Mouse (Mus musculus): ENCODE results near the gene Stac. TPM values are rescaled to one million over a fixed set of nuclear protein-coding genes. Genes with fewer than 3 reads are reported as not detected.

Stac gene
- polyA plus RNA-seq, 1 experiment: 0.67 TPM

DNA sequence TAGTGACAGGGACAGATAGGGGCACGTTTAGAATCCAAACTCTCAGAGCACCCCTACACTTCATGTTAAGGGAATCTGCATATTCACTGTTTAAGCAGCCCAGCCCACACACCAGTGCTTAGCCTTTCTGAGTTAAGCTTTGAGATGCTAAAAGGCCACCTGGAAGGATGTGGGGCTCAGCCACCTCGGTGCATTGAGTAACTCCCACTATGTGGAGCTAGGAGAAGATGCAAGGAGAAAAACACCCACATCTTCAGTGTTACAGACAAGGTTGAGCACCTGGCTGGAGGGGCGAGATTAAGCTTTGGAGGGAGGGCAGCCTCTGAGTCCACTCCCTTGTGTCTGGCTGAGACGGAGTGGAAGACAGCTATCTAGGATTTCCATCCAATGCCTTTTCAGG, 114.3 kb downstream of the Stac start:
- TF ChIP-seq E2F4 (IDR thresholded peaks at IDR 0.05; ENCODE audit: insufficient read depth) (no peak), SRF (IDR thresholded peaks at IDR 0.05; ENCODE audit: control insufficient read depth, insufficient read length, low read depth) (no peak), TCF3 (IDR thresholded peaks at IDR 0.05; ENCODE audit: insufficient read length, low read depth) (no peak), MAX (IDR thresholded peaks at IDR 0.05; ENCODE audit: low read depth) (no peak)
- no peak overlapping the region for H3K4me2 ChIP-seq (ENCODE audit: low read depth)
- H3K4me3 ChIP-seq: no peak overlapping the region
- no peaks in the 10 kb centered on the region for H3K36me3 ChIP-seq (ENCODE audit: control insufficient read depth, insufficient read depth)
- H3K27me3 ChIP-seq (ENCODE audit: control insufficient read depth, insufficient read depth, insufficient read length): no peaks in the 10 kb centered on the region
- no peak overlapping the region for H3ac ChIP-seq (ENCODE audit: control insufficient read depth, insufficient read length)
- no peaks in the 10 kb centered on the region for H3K79me2 ChIP-seq (ENCODE audit: control insufficient read depth, insufficient read depth)

DNA sequence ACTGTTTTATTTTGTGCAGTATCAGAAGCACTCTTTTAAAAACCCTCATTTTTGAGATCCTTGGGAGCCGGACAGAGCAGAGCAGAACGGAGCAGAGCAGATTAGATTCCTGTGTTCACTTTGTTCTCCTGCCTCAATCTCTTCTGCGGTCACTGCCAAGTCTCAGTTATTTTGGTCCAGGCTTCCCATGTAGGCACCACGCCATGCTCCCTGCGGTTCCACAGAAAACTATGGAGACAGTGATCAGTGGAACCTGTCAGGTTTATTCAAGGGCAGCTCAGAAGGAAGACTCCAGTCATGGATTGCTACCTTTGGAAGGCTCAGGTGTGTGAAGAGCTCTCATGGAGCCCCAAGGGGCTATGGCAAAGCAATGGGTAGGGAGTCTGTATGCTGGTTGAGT, 116.3 kb downstream of the Stac start:
- Histone ChIP-seq H3K36me3 (ENCODE audit: control insufficient read depth, insufficient read depth) (no peaks in the 10 kb centered on the region), H3K27me3 (ENCODE audit: control insufficient read depth, insufficient read depth, insufficient read length) (no peaks in the 10 kb centered on the region), H3K4me2 (ENCODE audit: low read depth) (no peak overlapping the region), H3K4me3 (no peak overlapping the region), H3ac (ENCODE audit: control insufficient read depth, insufficient read length) (no peak overlapping the region), H3K79me2 (ENCODE audit: control insufficient read depth, insufficient read depth) (no peaks in the 10 kb centered on the region)
- TF ChIP-seq USF1 (IDR thresholded peaks at IDR 0.05; ENCODE audit: low read depth) (no peak), E2F4 (IDR thresholded peaks at IDR 0.05; ENCODE audit: insufficient read depth) (no peak), CEBPB (IDR thresholded peaks at IDR 0.05; ENCODE audit: insufficient read depth, poor library complexity, severe bottlenecking) (no peak), TCF12 (IDR thresholded peaks at IDR 0.05; ENCODE audit: insufficient read depth, poor library complexity, severe bottlenecking) (no peak), SRF (IDR thresholded peaks at IDR 0.05; ENCODE audit: control insufficient read depth, insufficient read length, low read depth) (no peak), POLR2AphosphoS2 (IDR thresholded peaks at IDR 0.05; ENCODE audit: insufficient read length, low read depth) (no peak), TCF3 (IDR thresholded peaks at IDR 0.05; ENCODE audit: insufficient read length, low read depth) (no peak), MYOG (IDR thresholded peaks at IDR 0.05; ENCODE audit: control insufficient read depth in 1 of 3, insufficient read depth in 1 of 3, insufficient read length in 2 of 3, low read depth in 2 of 3) (no peak), MYOD1 (IDR thresholded peaks at IDR 0.05; ENCODE audit: control insufficient read depth in 1 of 3, insufficient read length in 2 of 3, low read depth in 2 of 3) (no peak), MAX (IDR thresholded peaks at IDR 0.05; ENCODE audit: low read depth) (no peak), POLR2A (IDR thresholded peaks at IDR 0.05; ENCODE audit: insufficient read length, low read depth) (no peak), REST (IDR thresholded peaks at IDR 0.05; ENCODE audit: insufficient read depth, insufficient read length) (no peak)

DNA sequence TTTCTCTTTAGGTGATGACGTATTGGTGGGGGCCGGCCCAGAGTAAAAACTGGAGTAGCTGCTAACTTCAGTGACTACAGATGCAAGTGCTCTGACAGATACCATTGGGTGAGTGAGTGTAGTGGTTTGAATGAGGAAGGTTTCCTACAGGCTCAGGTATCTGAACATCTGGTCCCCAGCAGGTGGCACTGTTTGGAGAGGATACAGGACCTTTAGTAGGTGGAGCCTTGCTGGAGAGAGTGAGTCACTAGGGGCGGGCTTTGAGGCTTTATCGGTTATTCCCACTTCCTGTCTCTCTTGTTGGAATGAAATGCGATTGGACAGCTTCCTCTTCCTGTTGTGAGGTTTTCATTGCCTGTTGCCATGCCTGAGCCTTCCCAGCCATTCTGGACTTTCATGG, 118.5 kb downstream of the Stac start:
- Histone ChIP-seq H3K36me3 (ENCODE audit: control insufficient read depth, insufficient read depth) (no peaks in the 10 kb centered on the region), H3K79me2 (ENCODE audit: control insufficient read depth, insufficient read depth) (no peaks in the 10 kb centered on the region), H3ac (ENCODE audit: control insufficient read depth, insufficient read length) (no peak overlapping the region), H3K4me2 (ENCODE audit: low read depth) (no peak overlapping the region), H3K4me3 (no peak overlapping the region), H3K27me3 (ENCODE audit: control insufficient read depth, insufficient read depth, insufficient read length) (no peaks in the 10 kb centered on the region)
- TF ChIP-seq MYOG (IDR thresholded peaks at IDR 0.05; ENCODE audit: control insufficient read depth in 1 of 3, insufficient read depth in 1 of 3, insufficient read length in 2 of 3, low read depth in 2 of 3) (no peak), REST (IDR thresholded peaks at IDR 0.05; ENCODE audit: insufficient read depth, insufficient read length) (no peak), TCF12 (IDR thresholded peaks at IDR 0.05; ENCODE audit: insufficient read depth, poor library complexity, severe bottlenecking) (no peak), CEBPB (IDR thresholded peaks at IDR 0.05; ENCODE audit: insufficient read depth, poor library complexity, severe bottlenecking) (no peak), POLR2A (IDR thresholded peaks at IDR 0.05; ENCODE audit: insufficient read length, low read depth) (no peak), MYOD1 (IDR thresholded peaks at IDR 0.05; ENCODE audit: control insufficient read depth in 1 of 3, insufficient read length in 2 of 3, low read depth in 2 of 3) (no peak), POLR2AphosphoS2 (IDR thresholded peaks at IDR 0.05; ENCODE audit: insufficient read length, low read depth) (no peak), TCF3 (IDR thresholded peaks at IDR 0.05; ENCODE audit: insufficient read length, low read depth) (no peak), SRF (IDR thresholded peaks at IDR 0.05; ENCODE audit: control insufficient read depth, insufficient read length, low read depth) (no peak), USF1 (IDR thresholded peaks at IDR 0.05; ENCODE audit: low read depth) (no peak), MAX (IDR thresholded peaks at IDR 0.05; ENCODE audit: low read depth) (no peak), E2F4 (IDR thresholded peaks at IDR 0.05; ENCODE audit: insufficient read depth) (no peak)

DNA sequence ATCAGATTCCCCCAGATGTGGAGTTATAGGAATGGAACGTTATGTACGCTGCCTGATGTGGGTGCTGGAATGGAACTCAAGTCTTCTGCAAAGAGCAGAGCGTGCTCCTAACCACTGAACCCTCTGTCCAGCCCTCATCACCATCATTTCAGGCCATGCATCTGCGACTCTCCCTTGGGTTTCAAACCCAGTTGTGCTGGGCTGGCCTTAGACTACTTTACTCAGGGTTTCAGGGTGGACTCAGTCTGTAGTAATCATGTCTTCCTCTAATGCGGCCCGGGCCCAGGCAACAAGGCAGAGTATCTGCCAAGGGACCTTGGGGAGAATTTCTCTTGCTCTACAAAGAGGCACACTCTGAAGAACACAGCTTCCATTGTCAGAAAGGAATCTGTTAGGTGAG, 126.0 kb downstream of the Stac start:
- Histone ChIP-seq H3ac (ENCODE audit: control insufficient read depth, insufficient read length) (no peak overlapping the region), H3K79me2 (ENCODE audit: control insufficient read depth, insufficient read depth) (no peaks in the 10 kb centered on the region), H3K36me3 (ENCODE audit: control insufficient read depth, insufficient read depth) (no peaks in the 10 kb centered on the region), H3K4me3 (no peak overlapping the region), H3K27me3 (ENCODE audit: control insufficient read depth, insufficient read depth, insufficient read length) (no peaks in the 10 kb centered on the region), H3K4me2 (ENCODE audit: low read depth) (no peak overlapping the region)
- TF ChIP-seq TCF12 (IDR thresholded peaks at IDR 0.05; ENCODE audit: insufficient read depth, poor library complexity, severe bottlenecking) (no peak), CEBPB (IDR thresholded peaks at IDR 0.05; ENCODE audit: insufficient read depth, poor library complexity, severe bottlenecking) (no peak), SRF (IDR thresholded peaks at IDR 0.05; ENCODE audit: control insufficient read depth, insufficient read length, low read depth) (no peak), POLR2AphosphoS2 (IDR thresholded peaks at IDR 0.05; ENCODE audit: insufficient read length, low read depth) (no peak), USF1 (IDR thresholded peaks at IDR 0.05; ENCODE audit: low read depth) (no peak), REST (IDR thresholded peaks at IDR 0.05; ENCODE audit: insufficient read depth, insufficient read length) (no peak), POLR2A (IDR thresholded peaks at IDR 0.05; ENCODE audit: insufficient read length, low read depth) (no peak), E2F4 (IDR thresholded peaks at IDR 0.05; ENCODE audit: insufficient read depth) (no peak), MYOD1 (IDR thresholded peaks at IDR 0.05; ENCODE audit: control insufficient read depth in 1 of 3, insufficient read length in 2 of 3, low read depth in 2 of 3) (no peak), MAX (IDR thresholded peaks at IDR 0.05; ENCODE audit: low read depth) (no peak), MYOG (IDR thresholded peaks at IDR 0.05; ENCODE audit: control insufficient read depth in 1 of 3, insufficient read depth in 1 of 3, insufficient read length in 2 of 3, low read depth in 2 of 3) (no peak), TCF3 (IDR thresholded peaks at IDR 0.05; ENCODE audit: insufficient read length, low read depth) (no peak)

DNA sequence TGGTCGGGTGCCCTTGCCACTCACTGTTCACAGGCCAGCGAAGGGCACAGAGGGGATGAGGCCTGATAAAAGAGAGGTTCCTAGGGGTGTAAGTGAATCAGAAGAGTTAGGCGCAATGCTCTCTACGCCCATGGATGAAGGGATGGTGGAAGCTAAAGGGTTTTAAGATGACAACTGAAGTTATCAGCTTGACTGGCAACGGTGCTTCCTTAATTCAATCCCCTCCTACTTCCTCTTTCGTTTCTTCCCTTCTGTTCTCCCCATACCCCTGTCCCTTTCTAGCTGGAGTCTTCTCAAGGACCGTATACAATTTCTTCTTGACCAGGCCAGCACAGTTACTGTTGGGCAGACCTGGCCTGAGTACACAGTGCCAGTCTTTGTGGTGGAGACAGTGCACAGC, 126.9 kb downstream of the Stac start:
- Histone ChIP-seq H3K36me3 (ENCODE audit: control insufficient read depth, insufficient read depth) (no peaks in the 10 kb centered on the region), H3K79me2 (ENCODE audit: control insufficient read depth, insufficient read depth) (no peaks in the 10 kb centered on the region), H3K27me3 (ENCODE audit: control insufficient read depth, insufficient read depth, insufficient read length) (no peaks in the 10 kb centered on the region), H3ac (ENCODE audit: control insufficient read depth, insufficient read length) (no peak overlapping the region), H3K4me2 (ENCODE audit: low read depth) (no peak overlapping the region), H3K4me3 (no peak overlapping the region)
- TF ChIP-seq CEBPB (IDR thresholded peaks at IDR 0.05; ENCODE audit: insufficient read depth, poor library complexity, severe bottlenecking) (no peak), POLR2A (IDR thresholded peaks at IDR 0.05; ENCODE audit: insufficient read length, low read depth) (no peak), POLR2AphosphoS2 (IDR thresholded peaks at IDR 0.05; ENCODE audit: insufficient read length, low read depth) (no peak), MYOG (IDR thresholded peaks at IDR 0.05; ENCODE audit: control insufficient read depth in 1 of 3, insufficient read depth in 1 of 3, insufficient read length in 2 of 3, low read depth in 2 of 3) (no peak), USF1 (IDR thresholded peaks at IDR 0.05; ENCODE audit: low read depth) (no peak)

Data from myocyte (in vitro differentiated cells).